Mouse (Mus musculus): Measurements from ENCODE around the gene Rnf133. TPM values are rescaled to one million over a fixed set of nuclear protein-coding genes. Genes with fewer than 3 reads are reported as not detected.

Rnf133 gene
- polyA plus RNA-seq, 2 experiments: not detected

DNA sequence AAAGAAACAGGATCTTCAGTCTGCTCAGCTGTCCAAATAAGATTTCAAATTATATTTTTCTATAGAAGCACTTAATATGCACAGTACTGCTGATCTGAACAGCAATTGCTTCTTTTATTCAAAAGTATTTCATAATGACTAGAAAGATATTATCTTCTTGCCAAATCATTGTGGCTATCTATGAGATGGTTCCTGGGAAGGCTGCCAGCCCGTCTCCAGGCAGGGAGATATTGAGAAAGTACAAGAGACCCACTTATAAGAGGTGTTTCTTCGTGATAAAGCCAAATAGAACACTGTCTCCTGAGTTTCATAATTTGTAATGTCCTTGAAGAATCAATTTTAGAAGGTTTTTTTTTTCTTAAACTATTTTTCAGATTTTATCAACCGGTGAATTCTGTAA lies 13.0 kb downstream of the Rnf133 start:
- TF ChIP-seq POLR2A (IDR thresholded peaks at IDR 0.05; ENCODE audit: borderline replicate concordance, extremely low read depth, insufficient read depth, insufficient read length): no peak
- ATAC-seq (ENCODE audit: low FRiP score, low read depth) (no peak), DNase-seq (ENCODE audit: low spot score) (no peak)
- Histone ChIP-seq H3K27me3 (ENCODE audit: control insufficient read depth, insufficient read depth, low read length) (no peaks in the 10 kb centered on the region), H3K36me3 (ENCODE audit: control insufficient read depth, insufficient read depth, low read length) (no peaks in the 10 kb centered on the region), H3K9ac (ENCODE audit: low read depth, low read length, severe bottlenecking) (no peak overlapping the region), H3K4me3 (replicated peaks; ENCODE audit: low read length) (no peak overlapping the region), H3K4me1 (ENCODE audit: control insufficient read depth, insufficient read depth, low read length) (no peaks in the 10 kb centered on the region), H3K9me3 (ENCODE audit: control insufficient read depth, low read length) (no peaks in the 10 kb centered on the region), H3K4me2 (replicated peaks; ENCODE audit: low read depth, low read length, severe bottlenecking) (no peak overlapping the region), H3K27ac (replicated peaks; ENCODE audit: low read depth, low read length) (no peak overlapping the region)
- 72% methylated on average over 3 of the region's 3 CpGs for WGBS

- TF ChIP-seq POLR2A (IDR thresholded peaks at IDR 0.05; ENCODE audit: borderline replicate concordance, extremely low read depth, insufficient read depth, insufficient read length): no peak
- ATAC-seq (ENCODE audit: low FRiP score, low read depth) (no peak), DNase-seq (ENCODE audit: low spot score) (no peak)
- no peak overlapping the region for H3K9ac ChIP-seq (ENCODE audit: low read depth, low read length, severe bottlenecking)
- H3K36me3 ChIP-seq (ENCODE audit: control insufficient read depth, insufficient read depth, low read length): no peaks in the 10 kb centered on the region
- H3K9me3 ChIP-seq (ENCODE audit: control insufficient read depth, low read length): no peaks in the 10 kb centered on the region
- H3K4me3 ChIP-seq (replicated peaks; ENCODE audit: low read length): no peak overlapping the region
- no peak overlapping the region for H3K4me2 ChIP-seq (replicated peaks; ENCODE audit: low read depth, low read length, severe bottlenecking)
- no peaks in the 10 kb centered on the region for H3K27me3 ChIP-seq (ENCODE audit: control insufficient read depth, insufficient read depth, low read length)
- 88% methylated on average over 3 of the region's 3 CpGs for WGBS
- no peak overlapping the region for H3K27ac ChIP-seq (replicated peaks; ENCODE audit: low read depth, low read length)
- no peaks in the 10 kb centered on the region for H3K4me1 ChIP-seq (ENCODE audit: control insufficient read depth, insufficient read depth, low read length)
Measured at GRCm38 (mm10) chr6:23635208-23635607, 14.9 kb downstream of the Rnf133 start.

GRCm38 (mm10) chr6:23634016-23634415 lies 16.1 kb downstream of the Rnf133 start:
- H3K9ac ChIP-seq (ENCODE audit: low read depth, low read length, severe bottlenecking): no peak overlapping the region
- 86% methylated on average over 9 of the region's 9 CpGs for WGBS
- no peak for DNase-seq (ENCODE audit: low spot score)
- no peak overlapping the region for H3K4me3 ChIP-seq (replicated peaks; ENCODE audit: low read length)
- no peak for ATAC-seq (ENCODE audit: low FRiP score, low read depth)
- TF ChIP-seq POLR2A (IDR thresholded peaks at IDR 0.05; ENCODE audit: borderline replicate concordance, extremely low read depth, insufficient read depth, insufficient read length): no peak
- H3K4me1 ChIP-seq (ENCODE audit: control insufficient read depth, insufficient read depth, low read length): no peaks in the 10 kb centered on the region
- no peak overlapping the region for H3K4me2 ChIP-seq (replicated peaks; ENCODE audit: low read depth, low read length, severe bottlenecking)
- no peak overlapping the region for H3K27ac ChIP-seq (replicated peaks; ENCODE audit: low read depth, low read length)
- no peaks in the 10 kb centered on the region for H3K36me3 ChIP-seq (ENCODE audit: control insufficient read depth, insufficient read depth, low read length)
- H3K27me3 ChIP-seq (ENCODE audit: control insufficient read depth, insufficient read depth, low read length): no peaks in the 10 kb centered on the region
- no peaks in the 10 kb centered on the region for H3K9me3 ChIP-seq (ENCODE audit: control insufficient read depth, low read length)

- Histone ChIP-seq H3K4me1 (ENCODE audit: control insufficient read depth, insufficient read depth, low read length) (no peaks in the 10 kb centered on the region), H3K4me2 (replicated peaks; ENCODE audit: low read depth, low read length, severe bottlenecking) (no peak overlapping the region), H3K27me3 (ENCODE audit: control insufficient read depth, insufficient read depth, low read length) (no peaks in the 10 kb centered on the region), H3K9ac (ENCODE audit: low read depth, low read length, severe bottlenecking) (no peak overlapping the region), H3K9me3 (ENCODE audit: control insufficient read depth, low read length) (no peaks in the 10 kb centered on the region), H3K36me3 (ENCODE audit: control insufficient read depth, insufficient read depth, low read length) (no peaks in the 10 kb centered on the region), H3K27ac (replicated peaks; ENCODE audit: low read depth, low read length) (no peak overlapping the region), H3K4me3 (replicated peaks; ENCODE audit: low read length) (no peak overlapping the region)
- no peak for TF ChIP-seq POLR2A (IDR thresholded peaks at IDR 0.05; ENCODE audit: borderline replicate concordance, extremely low read depth, insufficient read depth, insufficient read length)
- 45% methylated on average over 4 of the region's 4 CpGs for WGBS
- ATAC-seq (ENCODE audit: low FRiP score, low read depth) (no peak), DNase-seq (ENCODE audit: low spot score) (no peak)
Measured at GRCm38 (mm10) chr6:23630465-23630864, 19.6 kb downstream of the Rnf133 start.

Other genes with a start within 250 kb of the Rnf133 start
- gene Rnf148, start 4.8 kb upstream of the Rnf133 start, polyA plus RNA-seq (2012; rRNA removed): not detected in 2 replicates
- gene Rnf148, start 4.8 kb upstream of the Rnf133 start, polyA plus RNA-seq (2014; fragmentation: Nextera tagmentation; extraction: Ambion mirVana): 0.32 TPM in 1 of 2 replicates, not detected in the other
- gene Cadps2, start 189.1 kb upstream of the Rnf133 start, polyA plus RNA-seq (2012; rRNA removed): 2.4 and 2.6 TPM in 2 replicates
- 2.6 and 3.9 TPM in 2 replicates for gene Cadps2, start 189.1 kb upstream of the Rnf133 start, polyA plus RNA-seq (2014; fragmentation: Nextera tagmentation; extraction: Ambion mirVana)